Mouse (Mus musculus) lung, postnatal 25 days (tissue): Measurements from ENCODE around the gene Trp53bp2.

Experiments
- DNase-seq: peaks from one replicate; pipeline ENCODE4 v3.0.0; 2022; ENCODE audit warnings: low spot score

The Trp53bp2 gene

GRCm38 (mm10) chr1:182461261-182461660, 52.3 kb downstream of the Trp53bp2 start:
- DNase-seq, result peak; percentile 43

- no peak for DNase-seq
These were observed 52.8 kb downstream of the Trp53bp2 start for GRCm38 (mm10) chr1:182461813-182462212.

GRCm38 (mm10) chr1:182465309-182465708, 56.3 kb downstream of the Trp53bp2 start:
- DNase-seq, result no peak

- DNase-seq, result no peak
These were observed 57.0 kb downstream of the Trp53bp2 start for GRCm38 (mm10) chr1:182465978-182466377.

- DNase-seq, result no peak
These were observed 66.2 kb downstream of the Trp53bp2 start for GRCm38 (mm10) chr1:182475005-182475796.

- DNase-seq, result no peak
These were observed 70.0 kb downstream of the Trp53bp2 start for GRCm38 (mm10) chr1:182478935-182479334.

- no peak for DNase-seq
These were observed 72.2 kb downstream of the Trp53bp2 start for GRCm38 (mm10) chr1:182481138-182481537.

- no peak for DNase-seq
These were observed 72.8 kb downstream of the Trp53bp2 start for GRCm38 (mm10) chr1:182481646-182482295.

- no peak for DNase-seq
These were observed 74.3 kb downstream of the Trp53bp2 start for GRCm38 (mm10) chr1:182482991-182483909.

GRCm38 (mm10) chr1:182483910-182484274, 74.9 kb downstream of the Trp53bp2 start:
- DNase-seq, result no peak

GRCm38 (mm10) chr1:182488503-182488902, 79.5 kb downstream of the Trp53bp2 start:
- no peak for DNase-seq

GRCm38 (mm10) chr1:182489803-182490452, 81.0 kb downstream of the Trp53bp2 start:
- DNase-seq, result peak; percentile 96

- DNase-seq, result no peak
These were observed 81.6 kb downstream of the Trp53bp2 start for GRCm38 (mm10) chr1:182490568-182490967.

- peak; percentile 61 for DNase-seq
These were observed 82.9 kb downstream of the Trp53bp2 start for GRCm38 (mm10) chr1:182491839-182492238.

- peak; percentile 46 for DNase-seq
These were observed 85.5 kb downstream of the Trp53bp2 start for GRCm38 (mm10) chr1:182494285-182495145.

- DNase-seq, result no peak
These were observed 87.7 kb downstream of the Trp53bp2 start for GRCm38 (mm10) chr1:182496685-182497084.

GRCm38 (mm10) chr1:182497736-182498135, 88.8 kb downstream of the Trp53bp2 start:
- DNase-seq, result no peak

GRCm38 (mm10) chr1:182499443-182500089, 90.6 kb downstream of the Trp53bp2 start:
- peak; percentile 88 for DNase-seq

- peak; percentile 70 for DNase-seq
These were observed 91.3 kb downstream of the Trp53bp2 start for GRCm38 (mm10) chr1:182500224-182500623.

GRCm38 (mm10) chr1:182500843-182501242, 91.9 kb downstream of the Trp53bp2 start:
- DNase-seq, result no peak
